Mouse (Mus musculus): ENCODE measurements around the gene Ralbp1. TPM values are rescaled to one million over a fixed set of nuclear protein-coding genes. Genes with fewer than 3 reads are reported as not detected.

Gene Ralbp1
- polyA plus RNA-seq, 2 experiments: 44.2 to 132 TPM

- Histone ChIP-seq H3K9me3 (ENCODE audit: control insufficient read depth, low read length) (no peaks in the 10 kb centered on the region), H3K9ac (ENCODE audit: low read depth, low read length, severe bottlenecking) (no peak overlapping the region), H3K4me3 (replicated peaks; ENCODE audit: low read length) (no peak overlapping the region), H3K36me3 (ENCODE audit: control insufficient read depth, insufficient read depth, low read length) (peaks cover 65% of the 10 kb centered on the region), H3K4me2 (replicated peaks; ENCODE audit: low read depth, low read length, severe bottlenecking) (no peak overlapping the region), H3K4me1 (ENCODE audit: control insufficient read depth, insufficient read depth, low read length) (no peaks in the 10 kb centered on the region), H3K27me3 (ENCODE audit: control insufficient read depth, insufficient read depth, low read length) (no peaks in the 10 kb centered on the region), H3K27ac (replicated peaks; ENCODE audit: low read depth, low read length) (no peak overlapping the region)
- WGBS: 83% methylated on average over 4 of the region's 4 CpGs
- DNase-seq (ENCODE audit: low spot score): no peak
- no peak for TF ChIP-seq POLR2A (IDR thresholded peaks at IDR 0.05; ENCODE audit: borderline replicate concordance, extremely low read depth, insufficient read depth, insufficient read length)
- no peak for ATAC-seq (ENCODE audit: low FRiP score, low read depth)
These were observed 28.0 kb downstream of the Ralbp1 start for GRCm38 (mm10) chr17:65857617-65858016.

DNA sequence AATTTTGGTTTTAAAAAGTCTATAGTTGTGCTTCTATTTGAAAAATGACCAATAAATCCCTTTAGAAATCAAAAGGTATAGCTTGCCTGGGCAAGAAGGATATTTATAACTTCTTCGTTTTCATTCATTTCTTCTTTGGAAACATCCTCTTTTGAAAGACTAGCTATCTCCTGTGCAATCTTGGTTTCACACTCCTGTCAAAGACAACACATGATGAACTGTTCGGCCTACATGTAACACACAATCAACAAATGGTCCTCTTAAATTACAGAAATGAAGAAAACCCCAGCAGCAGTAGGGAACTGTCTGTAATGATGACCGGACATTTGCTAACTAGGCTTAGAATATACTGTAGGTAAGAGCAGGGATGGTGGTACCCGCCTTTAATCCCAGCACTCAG is 31.6 kb downstream of the Ralbp1 start:
- no peak overlapping the region for H3K4me2 ChIP-seq (replicated peaks; ENCODE audit: low read depth, low read length, severe bottlenecking)
- H3K36me3 ChIP-seq (ENCODE audit: control insufficient read depth, insufficient read depth, low read length): peaks cover 85% of the 10 kb centered on the region
- no peak overlapping the region for H3K9ac ChIP-seq (ENCODE audit: low read depth, low read length, severe bottlenecking)
- H3K27me3 ChIP-seq (ENCODE audit: control insufficient read depth, insufficient read depth, low read length): no peaks in the 10 kb centered on the region
- no peaks in the 10 kb centered on the region for H3K9me3 ChIP-seq (ENCODE audit: control insufficient read depth, low read length)
- no peak for DNase-seq (ENCODE audit: low spot score)
- H3K4me3 ChIP-seq (replicated peaks; ENCODE audit: low read length): no peak overlapping the region
- 89% methylated on average over 4 of the region's 4 CpGs for WGBS
- H3K27ac ChIP-seq (replicated peaks; ENCODE audit: low read depth, low read length): no peak overlapping the region
- H3K4me1 ChIP-seq (ENCODE audit: control insufficient read depth, insufficient read depth, low read length): no peaks in the 10 kb centered on the region
- no peak for ATAC-seq (ENCODE audit: low FRiP score, low read depth)
- no peak for TF ChIP-seq POLR2A (IDR thresholded peaks at IDR 0.05; ENCODE audit: borderline replicate concordance, extremely low read depth, insufficient read depth, insufficient read length)

DNA sequence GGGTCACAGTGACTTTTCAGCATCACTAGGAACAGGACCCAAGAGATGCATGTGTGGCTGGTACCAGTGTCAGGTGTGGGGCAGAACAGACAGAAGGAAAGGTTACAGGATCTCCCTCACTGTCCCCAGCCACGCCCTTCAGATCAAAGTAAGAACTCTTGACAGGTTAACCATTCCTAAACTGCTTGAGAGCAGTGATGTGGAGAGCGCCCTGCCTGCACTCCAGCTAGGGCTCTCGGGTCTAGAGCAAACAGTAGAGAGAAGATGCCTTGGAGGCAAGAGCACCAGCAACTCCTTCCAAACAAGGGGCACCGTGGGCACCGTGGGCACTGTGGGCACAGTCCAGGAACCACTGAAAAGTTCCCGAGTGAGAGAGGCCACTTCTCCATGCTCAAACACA is 32.3 kb downstream of the Ralbp1 start:
- H3K4me2 ChIP-seq (replicated peaks; ENCODE audit: low read depth, low read length, severe bottlenecking): no peak overlapping the region
- no peaks in the 10 kb centered on the region for H3K27me3 ChIP-seq (ENCODE audit: control insufficient read depth, insufficient read depth, low read length)
- no peak overlapping the region for H3K4me3 ChIP-seq (replicated peaks; ENCODE audit: low read length)
- TF ChIP-seq POLR2A (IDR thresholded peaks at IDR 0.05; ENCODE audit: borderline replicate concordance, extremely low read depth, insufficient read depth, insufficient read length): no peak
- DNase-seq (ENCODE audit: low spot score) (no peak), ATAC-seq (ENCODE audit: low FRiP score, low read depth) (no peak)
- no peak overlapping the region for H3K9ac ChIP-seq (ENCODE audit: low read depth, low read length, severe bottlenecking)
- no peak overlapping the region for H3K27ac ChIP-seq (replicated peaks; ENCODE audit: low read depth, low read length)
- H3K36me3 ChIP-seq (ENCODE audit: control insufficient read depth, insufficient read depth, low read length): peaks cover 83% of the 10 kb centered on the region
- WGBS: 86% methylated on average over 6 of the region's 6 CpGs
- no peaks in the 10 kb centered on the region for H3K9me3 ChIP-seq (ENCODE audit: control insufficient read depth, low read length)
- no peaks in the 10 kb centered on the region for H3K4me1 ChIP-seq (ENCODE audit: control insufficient read depth, insufficient read depth, low read length)

- H3K9me3 ChIP-seq (ENCODE audit: control insufficient read depth, low read length): no peaks in the 10 kb centered on the region
- no peak overlapping the region for H3K4me3 ChIP-seq (replicated peaks; ENCODE audit: low read length)
- 88% methylated on average over 6 of the region's 6 CpGs for WGBS
- no peaks in the 10 kb centered on the region for H3K4me1 ChIP-seq (ENCODE audit: control insufficient read depth, insufficient read depth, low read length)
- H3K27ac ChIP-seq (replicated peaks; ENCODE audit: low read depth, low read length): no peak overlapping the region
- no peak overlapping the region for H3K9ac ChIP-seq (ENCODE audit: low read depth, low read length, severe bottlenecking)
- H3K27me3 ChIP-seq (ENCODE audit: control insufficient read depth, insufficient read depth, low read length): no peaks in the 10 kb centered on the region
- DNase-seq (ENCODE audit: low spot score) (no peak), ATAC-seq (ENCODE audit: low FRiP score, low read depth) (no peak)
- no peak overlapping the region for H3K4me2 ChIP-seq (replicated peaks; ENCODE audit: low read depth, low read length, severe bottlenecking)
- H3K36me3 ChIP-seq (ENCODE audit: control insufficient read depth, insufficient read depth, low read length): peaks cover 72% of the 10 kb centered on the region
- no peak for TF ChIP-seq POLR2A (IDR thresholded peaks at IDR 0.05; ENCODE audit: borderline replicate concordance, extremely low read depth, insufficient read depth, insufficient read length)
These were observed 33.8 kb downstream of the Ralbp1 start for GRCm38 (mm10) chr17:65851749-65852148.

GRCm38 (mm10) chr17:65850487-65850886 is 35.1 kb downstream of the Ralbp1 start:
- no peaks in the 10 kb centered on the region for H3K9me3 ChIP-seq (ENCODE audit: control insufficient read depth, low read length)
- no peak overlapping the region for H3K27ac ChIP-seq (replicated peaks; ENCODE audit: low read depth, low read length)
- 94% methylated on average over 17 of the region's 17 CpGs for WGBS
- peaks cover 59% of the 10 kb centered on the region for H3K36me3 ChIP-seq (ENCODE audit: control insufficient read depth, insufficient read depth, low read length)
- H3K9ac ChIP-seq (ENCODE audit: low read depth, low read length, severe bottlenecking): no peak overlapping the region
- no peaks in the 10 kb centered on the region for H3K4me1 ChIP-seq (ENCODE audit: control insufficient read depth, insufficient read depth, low read length)
- ATAC-seq (ENCODE audit: low FRiP score, low read depth): no peak
- H3K27me3 ChIP-seq (ENCODE audit: control insufficient read depth, insufficient read depth, low read length): no peaks in the 10 kb centered on the region
- no peak for DNase-seq (ENCODE audit: low spot score)
- no peak for TF ChIP-seq POLR2A (IDR thresholded peaks at IDR 0.05; ENCODE audit: borderline replicate concordance, extremely low read depth, insufficient read depth, insufficient read length)
- no peak overlapping the region for H3K4me3 ChIP-seq (replicated peaks; ENCODE audit: low read length)
- no peak overlapping the region for H3K4me2 ChIP-seq (replicated peaks; ENCODE audit: low read depth, low read length, severe bottlenecking)

All from limb, embryonic 14.5 days (tissue).